Mouse (Mus musculus) small intestine, adult 2 months (tissue): ENCODE results near the gene Trp63.

Experiments used
- CTCF ChIP-seq: fragments of 200-500 bp; IDR thresholded peaks from 2 replicates; pipeline ENCODE4 v1.5.1; 2012; ENCODE audit warnings: low read depth, mild to moderate bottlenecking, control low read depth, inconsistent platforms, low read length, moderate library complexity, mixed read lengths; ENCODE audit not compliant: insufficient replicate concordance, insufficient read length; ENCODE audit errors: extremely low read depth
- POLR2A ChIP-seq: fragments of 200-500 bp; IDR thresholded peaks from 2 replicates; pipeline ENCODE4 v1.6.1; 2012; ENCODE audit warnings: low read depth, mild to moderate bottlenecking, control low read depth, inconsistent platforms, low read length, moderate library complexity

GRCm38 (mm10) chr16:25777501-25777900 is 93.9 kb downstream of the Trp63 start:
- no peak for TF ChIP-seq POLR2A
- TF ChIP-seq CTCF = no peak
